Mouse (Mus musculus) R1 (cell line): ENCODE data around the gene Mat2b.

Source experiments
- DNase-seq: peaks from one replicate; pipeline ENCODE4 v3.0.0-alpha.2; 2018; ENCODE audit warnings: low read depth, low spot score

The Mat2b gene

GRCm38 (mm10) chr11:40675014-40675730 is 19.8 kb downstream of the Mat2b start:
- no peak for DNase-seq

GRCm38 (mm10) chr11:40649726-40650445 is 45.1 kb downstream of the Mat2b start:
- DNase-seq, result no peak

GRCm38 (mm10) chr11:40647246-40647645 is 47.8 kb downstream of the Mat2b start:
- no peak for DNase-seq
